Mouse (Mus musculus) heart, adult 9 months (tissue): ENCODE data around the gene Zfp740.
"Not testable (repeated sequence)": the region's sequence is repeated elsewhere in the genome, so short reads cannot be mapped to it uniquely, and the experiment has no call there.

Experiments used
- DNase-seq, 2 experiments: peaks; one replicate each; pipeline ENCODE4 v3.0.0; 2022; ENCODE audit warnings: low spot score in 2 of 2

The Zfp740 gene

GRCm38 (mm10) chr15:102225619-102226018 lies 22.6 kb downstream of the Zfp740 start:
- not testable (repeated sequence) for DNase-seq

- no peak for DNase-seq
Measured at GRCm38 (mm10) chr15:102230408-102231321, 27.6 kb downstream of the Zfp740 start.

GRCm38 (mm10) chr15:102231748-102232147 lies 28.7 kb downstream of the Zfp740 start, which contains the start of gene Itgb7:
TSS of gene Itgb7 (minus strand) at chr15:102231944.
- no peak for DNase-seq

- DNase-seq, result no peak
Measured at GRCm38 (mm10) chr15:102232764-102233163, 29.7 kb downstream of the Zfp740 start.

GRCm38 (mm10) chr15:102233896-102234295 lies 30.8 kb downstream of the Zfp740 start:
- no peak for DNase-seq

GRCm38 (mm10) chr15:102235371-102236027 lies 32.5 kb downstream of the Zfp740 start:
- DNase-seq, result peak; percentile 50 to 70

- no peak for DNase-seq
Measured at GRCm38 (mm10) chr15:102238543-102239259, 35.7 kb downstream of the Zfp740 start.

GRCm38 (mm10) chr15:102239260-102239590 lies 36.2 kb downstream of the Zfp740 start:
- peak; percentile 73 to 76 for DNase-seq

GRCm38 (mm10) chr15:102239851-102240250 lies 36.8 kb downstream of the Zfp740 start:
- no peak for DNase-seq

GRCm38 (mm10) chr15:102240607-102241006 lies 37.6 kb downstream of the Zfp740 start:
- DNase-seq, result peak; percentile 60 to 79

GRCm38 (mm10) chr15:102242404-102243228 lies 39.6 kb downstream of the Zfp740 start:
- no peak for DNase-seq

GRCm38 (mm10) chr15:102243229-102244190 lies 40.5 kb downstream of the Zfp740 start:
- peak; percentile 73 to 81 for DNase-seq

GRCm38 (mm10) chr15:102244306-102245191 lies 41.5 kb downstream of the Zfp740 start:
- DNase-seq, result no peak

GRCm38 (mm10) chr15:102245461-102245881 lies 42.4 kb downstream of the Zfp740 start:
- no peak for DNase-seq

- peak; percentile 85 to 88 for DNase-seq
Measured at GRCm38 (mm10) chr15:102245891-102246741, 43.1 kb downstream of the Zfp740 start.

GRCm38 (mm10) chr15:102246866-102247251 lies 43.8 kb downstream of the Zfp740 start:
- peak; percentile 98 for DNase-seq

- peak; percentile 87 to 88 for DNase-seq
Measured at GRCm38 (mm10) chr15:102247252-102248130, 44.4 kb downstream of the Zfp740 start.
